Mouse (Mus musculus) embryonic fibroblast, embryonic 13.5 days (primary cell): Measurements from ENCODE around the gene AI464131. TPM values are rescaled to one million over a fixed set of nuclear protein-coding genes. Genes with fewer than 3 reads are reported as not detected.

Source experiments
- H3K27ac ChIP-seq: 2 replicates; pipeline ENCODE4 v1.5.1; 2012; ENCODE audit warnings: low read length, control low read depth, inconsistent platforms; ENCODE audit not compliant: insufficient read depth
- H3K4me1 ChIP-seq: 2 replicates; pipeline ENCODE4 v1.6.1; 2011; ENCODE audit warnings: low read length; ENCODE audit not compliant: control insufficient read depth, insufficient read depth
- H3K4me3 ChIP-seq: 2 replicates; pipeline ENCODE4 v1.5.1; 2011; ENCODE audit warnings: mild to moderate bottlenecking, control low read depth, low read length; ENCODE audit not compliant: insufficient read depth
- CTCF ChIP-seq: IDR thresholded peaks from 2 replicates; pipeline ENCODE4 v1.5.1; 2011; ENCODE audit warnings: mild to moderate bottlenecking, control low read depth, low read length, moderate library complexity, borderline replicate concordance; ENCODE audit not compliant: insufficient read depth
- POLR2A ChIP-seq: IDR thresholded peaks from 2 replicates; pipeline ENCODE4 v1.6.1; 2011; ENCODE audit warnings: low read depth, mild to moderate bottlenecking, control low read depth, low read length, moderate library complexity
- polyA plus RNA-seq: library from polyadenylated mRNA; stranded (reverse); fragments of >200 nt; gene quantifications from 2 replicates; pipeline ENCODE4 v1.2.4, GENCODE M21; 2011; ENCODE audit warnings: low read depth; ENCODE audit not compliant: missing spikeins, insufficient read length

AI464131 gene
- polyA plus RNA-seq, 1 experiment = 6.0 TPM

- Histone ChIP-seq H3K27ac (no peak overlapping the region), H3K4me3 (peak overlapping the region; percentile 37), H3K4me1 (no peaks in the 10 kb centered on the region)
- TF ChIP-seq CTCF (no peak), POLR2A (peak; percentile 71)
These were observed 4.0 kb upstream of the AI464131 start for GRCm38 (mm10) chr4:41506906-41507305.

- no peak overlapping the region for H3K27ac ChIP-seq
- TF ChIP-seq CTCF (no peak), POLR2A (no peak)
- H3K4me1 ChIP-seq = no peaks in the 10 kb centered on the region
- no peak overlapping the region for H3K4me3 ChIP-seq
These were observed 3.3 kb upstream of the AI464131 start for GRCm38 (mm10) chr4:41506156-41506555.

- Histone ChIP-seq H3K27ac (no peak overlapping the region), H3K4me3 (no peak overlapping the region), H3K4me1 (no peaks in the 10 kb centered on the region)
- TF ChIP-seq POLR2A = no peak
These were observed 2.3 kb upstream of the AI464131 start for GRCm38 (mm10) chr4:41505131-41505551.

GRCm38 (mm10) chr4:41504325-41504724, 1.4 kb upstream of the AI464131 start:
- Histone ChIP-seq H3K27ac (no peak overlapping the region), H3K4me1 (no peaks in the 10 kb centered on the region), H3K4me3 (no peak overlapping the region)
- no peak for TF ChIP-seq POLR2A
- no peak for TF ChIP-seq CTCF

- TF ChIP-seq CTCF (no peak), POLR2A (no peak)
- Histone ChIP-seq H3K27ac (no peak overlapping the region), H3K4me1 (no peaks in the 10 kb centered on the region), H3K4me3 (peak overlapping the region; percentile 48)
These were observed 520 bp downstream of the AI464131 start for GRCm38 (mm10) chr4:41502171-41502940.

GRCm38 (mm10) chr4:41500787-41501186, 2.1 kb downstream of the AI464131 start:
- no peak overlapping the region for H3K4me3 ChIP-seq
- TF ChIP-seq POLR2A = no peak
- no peak overlapping the region for H3K27ac ChIP-seq
- H3K4me1 ChIP-seq = no peaks in the 10 kb centered on the region

- TF ChIP-seq CTCF (no peak), POLR2A (no peak)
- Histone ChIP-seq H3K4me3 (no peak overlapping the region), H3K4me1 (no peaks in the 10 kb centered on the region), H3K27ac (no peak overlapping the region)
These were observed 3.3 kb downstream of the AI464131 start for GRCm38 (mm10) chr4:41499619-41500018.

GRCm38 (mm10) chr4:41498921-41499391, 3.9 kb downstream of the AI464131 start:
- H3K4me3 ChIP-seq = no peak overlapping the region
- TF ChIP-seq CTCF (no peak), POLR2A (no peak)
- H3K27ac ChIP-seq = no peak overlapping the region
- no peaks in the 10 kb centered on the region for H3K4me1 ChIP-seq

- H3K4me1 ChIP-seq = no peaks in the 10 kb centered on the region
- no peak overlapping the region for H3K27ac ChIP-seq
- no peak overlapping the region for H3K4me3 ChIP-seq
- TF ChIP-seq CTCF (no peak), POLR2A (no peak)
These were observed 4.7 kb downstream of the AI464131 start for GRCm38 (mm10) chr4:41497995-41498845.

- Histone ChIP-seq H3K27ac (no peak overlapping the region), H3K4me1 (no peaks in the 10 kb centered on the region), H3K4me3 (no peak overlapping the region)
- TF ChIP-seq CTCF = peak; percentile 44; the same call in 1 of the 2 replicates
- TF ChIP-seq POLR2A = no peak
These were observed 5.3 kb downstream of the AI464131 start for GRCm38 (mm10) chr4:41497579-41497978.
